Mouse (Mus musculus) spleen, adult 18-20 months (tissue): Measurements from ENCODE around the gene Mical1.

Experiments used
- DNase-seq, 2 experiments: peaks; one replicate each; pipeline ENCODE4 v3.0.0; 2022; ENCODE audit warnings: mixed read lengths in 2 of 2

The Mical1 gene

GRCm38 (mm10) chr10:41477278-41478181, 1.4 kb downstream of the Mical1 start:
- DNase-seq, result peak; percentile 39 to 53

- DNase-seq, result no peak
Observed at GRCm38 (mm10) chr10:41479961-41480360, 3.8 kb downstream of the Mical1 start.

- no peak for DNase-seq
Observed at GRCm38 (mm10) chr10:41480938-41481880, 5.1 kb downstream of the Mical1 start.

GRCm38 (mm10) chr10:41482446-41482845, 6.3 kb downstream of the Mical1 start:
- no peak for DNase-seq

- DNase-seq, result no peak
Observed at GRCm38 (mm10) chr10:41485778-41486177, 9.7 kb downstream of the Mical1 start.

- no peak for DNase-seq
Observed at GRCm38 (mm10) chr10:41486506-41487170, 10.5 kb downstream of the Mical1 start.

- DNase-seq, result no peak
Observed at GRCm38 (mm10) chr10:41488877-41489276, 12.8 kb downstream of the Mical1 start.

- DNase-seq, result no peak
Observed at GRCm38 (mm10) chr10:41489294-41489693, 13.2 kb downstream of the Mical1 start.

- peak; percentile 90 to 97 for DNase-seq
Observed at GRCm38 (mm10) chr10:41489708-41490517, 13.8 kb downstream of the Mical1 start, which contains the start of the genes Smpd2 and Ppil6. Gene Smpd2 (minus strand): TSS chr10:41490369. Gene Ppil6 (plus strand): TSS chr10:41490439.

GRCm38 (mm10) chr10:41490518-41490873, 14.4 kb downstream of the Mical1 start:
- DNase-seq, result no peak

- DNase-seq, result no peak
Observed at GRCm38 (mm10) chr10:41491111-41491510, 15.0 kb downstream of the Mical1 start.

GRCm38 (mm10) chr10:41500941-41501340, 24.8 kb downstream of the Mical1 start:
- DNase-seq, result no peak

GRCm38 (mm10) chr10:41504996-41505395, 28.9 kb downstream of the Mical1 start:
- DNase-seq, result no peak

- peak in 1 of 2 experiments; percentile 34 for DNase-seq
Observed at GRCm38 (mm10) chr10:41505446-41505845, 29.3 kb downstream of the Mical1 start.

GRCm38 (mm10) chr10:41509160-41509559, 33.0 kb downstream of the Mical1 start:
- peak in 1 of 2 experiments; percentile 48 for DNase-seq

GRCm38 (mm10) chr10:41514301-41514700, 38.2 kb downstream of the Mical1 start:
- DNase-seq, result no peak

- no peak for DNase-seq
Observed at GRCm38 (mm10) chr10:41514921-41515320, 38.8 kb downstream of the Mical1 start.

- DNase-seq, result peak; percentile 78 to 79
Observed at GRCm38 (mm10) chr10:41518508-41518980, 42.4 kb downstream of the Mical1 start.

GRCm38 (mm10) chr10:41518981-41519618, 43.0 kb downstream of the Mical1 start, which contains the start of gene Cd164:
Gene Cd164 (plus strand): TSS chr10:41519414.
- peak; percentile 84 to 89 for DNase-seq

GRCm38 (mm10) chr10:41519640-41520409, 43.7 kb downstream of the Mical1 start:
- peak in 1 of 2 experiments; percentile 66 for DNase-seq
